Mouse (Mus musculus): ENCODE results near the gene Kcnn1. TPM values are rescaled to one million over a fixed set of nuclear protein-coding genes. Genes with fewer than 3 reads are reported as not detected.
A peak's percentile ranks its signal among the peaks of the same experiment; 100 is the strongest.
"Not testable (repeated sequence)": the region's sequence is repeated elsewhere in the genome, so short reads cannot be mapped to it uniquely, and the experiment has no call there.

Gene Kcnn1
- total and polyA plus RNA-seq, 3 experiments = 12.6 to 21.5 (median 14.7) TPM

DNA sequence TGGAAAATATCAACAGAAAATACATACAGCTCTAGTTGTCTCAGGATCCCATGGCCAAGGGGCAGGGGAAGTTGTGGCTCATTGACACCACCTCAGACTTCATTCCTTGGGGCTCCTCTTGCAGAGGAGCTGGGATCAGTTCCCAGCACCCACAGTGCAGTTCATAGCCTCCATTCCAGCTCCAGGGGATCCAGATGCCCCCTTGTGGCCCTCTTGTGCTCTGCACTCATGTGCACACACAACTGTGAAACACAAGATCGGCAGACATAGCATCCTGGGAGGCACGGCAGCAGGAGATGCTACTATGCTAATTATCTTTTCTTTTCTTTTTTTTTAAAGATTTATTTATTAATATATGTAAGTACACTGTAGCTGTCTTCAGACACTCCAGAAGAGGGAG is 36.0 kb downstream of the Kcnn1 start:
- TF ChIP-seq CTCF (IDR thresholded peaks at IDR 0.05) (peak; percentile 40), POLR2A (IDR thresholded peaks at IDR 0.05; ENCODE audit: insufficient read depth, low read depth, low read length) (no peak)
- H3K79me2 ChIP-seq (replicated peaks; ENCODE audit: control insufficient read depth, insufficient read depth, low read length) = no peaks in the 10 kb centered on the region
- intact Hi-C loops (cut with DNase I) = no loop called here
- H3K4me3 ChIP-seq = no peak overlapping the region
- H3K27ac ChIP-seq = no peak overlapping the region
- no peak for DNase-seq
- no peaks in the 10 kb centered on the region for H3K4me1 ChIP-seq (ENCODE audit: control insufficient read depth, insufficient read depth, low read length)
- no peaks in the 10 kb centered on the region for H3K36me3 ChIP-seq (ENCODE audit: control insufficient read depth, insufficient read depth, low read length)
- no peaks in the 10 kb centered on the region for H3K27me3 ChIP-seq (ENCODE audit: control insufficient read depth, insufficient read depth, low read length)
- WGBS = 96% methylated on average over 2 of the region's 2 CpGs
- H3K9ac ChIP-seq (ENCODE audit: low read depth, low read length) = no peak overlapping the region

DNA sequence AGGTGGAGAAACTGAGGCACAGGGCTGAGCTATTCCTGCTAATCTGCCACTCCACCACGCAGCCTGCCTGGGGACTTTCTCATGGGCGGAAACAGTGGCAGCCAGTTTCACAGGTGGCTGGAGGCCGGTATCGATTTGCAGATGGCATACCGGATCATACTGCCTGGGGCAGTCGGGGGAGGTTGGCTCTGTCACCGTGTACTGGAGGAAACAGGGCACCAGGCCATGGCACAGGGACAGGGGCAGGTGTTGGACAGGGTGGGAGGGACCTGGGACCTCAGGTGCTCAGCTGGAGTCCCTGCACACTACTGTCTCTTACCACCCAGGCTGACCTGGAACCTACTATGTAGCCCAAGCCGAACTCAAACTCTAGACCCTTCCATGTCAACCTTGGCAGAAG is 37.2 kb downstream of the Kcnn1 start:
- no peak for DNase-seq
- no peak overlapping the region for H3K9ac ChIP-seq (ENCODE audit: low read depth, low read length)
- H3K27ac ChIP-seq = no peak overlapping the region
- intact Hi-C loops (cut with DNase I) = no loop called here
- no peaks in the 10 kb centered on the region for H3K4me1 ChIP-seq (ENCODE audit: control insufficient read depth, insufficient read depth, low read length)
- WGBS = 81% methylated on average over 8 of the region's 8 CpGs
- H3K36me3 ChIP-seq (ENCODE audit: control insufficient read depth, insufficient read depth, low read length) = no peaks in the 10 kb centered on the region
- TF ChIP-seq EP300 (IDR thresholded peaks at IDR 0.05; ENCODE audit: insufficient read depth, low read depth, low read length) (no peak), POLR2A (IDR thresholded peaks at IDR 0.05; ENCODE audit: insufficient read depth, low read depth, low read length) (no peak), CTCF (IDR thresholded peaks at IDR 0.05) (no peak)
- H3K79me2 ChIP-seq (replicated peaks; ENCODE audit: control insufficient read depth, insufficient read depth, low read length) = no peaks in the 10 kb centered on the region
- no peak overlapping the region for H3K4me3 ChIP-seq
- no peaks in the 10 kb centered on the region for H3K27me3 ChIP-seq (ENCODE audit: control insufficient read depth, insufficient read depth, low read length)

DNA sequence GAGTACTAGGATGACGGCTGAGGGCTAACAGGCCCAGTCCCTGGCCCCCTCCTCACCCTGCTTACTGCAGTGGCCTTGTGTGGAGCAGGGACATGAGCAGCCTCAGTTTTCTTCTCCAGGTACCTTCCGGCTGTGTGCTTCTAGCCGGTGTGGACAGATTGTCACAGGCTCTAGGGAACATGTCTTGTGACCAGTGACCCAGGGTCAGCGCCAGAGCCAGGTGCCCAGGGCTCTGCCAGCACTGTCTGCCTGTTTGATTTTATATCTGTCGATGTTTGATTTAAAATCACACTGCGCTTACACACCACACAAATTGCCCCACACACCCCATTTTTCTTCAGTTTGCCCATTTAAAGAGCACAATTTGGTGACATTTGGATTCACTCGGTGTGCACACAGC is 39.3 kb downstream of the Kcnn1 start:
- Histone ChIP-seq H3K79me2 (replicated peaks; ENCODE audit: control insufficient read depth, insufficient read depth, low read length) (no peaks in the 10 kb centered on the region), H3K9ac (ENCODE audit: low read depth, low read length) (no peak overlapping the region), H3K27me3 (ENCODE audit: control insufficient read depth, insufficient read depth, low read length) (no peaks in the 10 kb centered on the region), H3K27ac (no peak overlapping the region), H3K4me3 (no peak overlapping the region), H3K4me1 (ENCODE audit: control insufficient read depth, insufficient read depth, low read length) (no peaks in the 10 kb centered on the region), H3K36me3 (ENCODE audit: control insufficient read depth, insufficient read depth, low read length) (no peaks in the 10 kb centered on the region)
- DNase-seq = no peak
- TF ChIP-seq CTCF (IDR thresholded peaks at IDR 0.05) = no peak
- TF ChIP-seq POLR2A (IDR thresholded peaks at IDR 0.05; ENCODE audit: insufficient read depth, low read depth, low read length) = no peak
- no peak for TF ChIP-seq EP300 (IDR thresholded peaks at IDR 0.05; ENCODE audit: insufficient read depth, low read depth, low read length)
- intact Hi-C loops (cut with DNase I) = no loop called here
- 87% methylated on average over 7 of the region's 7 CpGs for WGBS

DNA sequence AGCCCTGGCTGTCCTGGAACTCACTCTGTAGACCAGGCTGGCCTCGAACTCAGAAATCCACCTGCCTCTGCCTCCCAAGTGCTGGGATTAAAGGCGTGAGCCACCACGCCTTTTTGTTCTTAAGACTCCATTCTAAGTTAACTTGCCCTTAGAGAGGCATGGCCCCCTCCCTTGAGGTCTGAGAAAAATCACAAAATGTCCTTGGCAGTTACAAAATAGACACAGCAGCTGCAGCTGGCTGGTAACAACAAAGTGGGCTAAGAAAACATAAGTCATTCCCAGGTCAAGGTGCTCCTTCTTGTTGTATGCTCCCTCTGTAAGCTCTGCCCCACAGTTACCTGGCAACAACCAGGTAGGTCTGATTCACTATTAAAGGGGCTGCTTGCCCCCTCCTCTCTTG is 40.5 kb downstream of the Kcnn1 start:
- DNase-seq = not testable (repeated sequence)

DNA sequence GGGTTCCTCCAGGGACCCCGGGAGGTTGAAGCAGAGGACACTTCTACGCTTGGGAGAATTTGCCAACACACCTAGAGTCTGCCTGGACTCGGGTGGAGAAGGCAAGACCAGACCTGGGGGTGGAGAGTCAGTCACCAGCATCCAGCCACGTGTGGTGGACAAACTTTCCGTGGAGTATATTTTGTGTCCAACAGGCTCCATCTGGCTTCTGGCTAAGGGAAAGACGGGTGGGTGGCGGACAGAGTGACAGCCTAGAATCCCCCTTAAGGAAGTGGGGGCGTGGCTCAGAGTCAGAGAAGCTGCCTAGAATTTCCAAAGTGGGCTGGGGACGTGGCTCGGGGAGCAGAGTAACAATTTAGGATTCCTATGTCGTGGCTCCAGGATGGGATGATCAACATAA is 41.1 kb downstream of the Kcnn1 start:
- Histone ChIP-seq H3K36me3 (ENCODE audit: control insufficient read depth, insufficient read depth, low read length) (no peaks in the 10 kb centered on the region), H3K4me1 (ENCODE audit: control insufficient read depth, insufficient read depth, low read length) (no peaks in the 10 kb centered on the region), H3K27ac (no peak overlapping the region), H3K9ac (ENCODE audit: low read depth, low read length) (no peak overlapping the region), H3K79me2 (replicated peaks; ENCODE audit: control insufficient read depth, insufficient read depth, low read length) (no peaks in the 10 kb centered on the region), H3K27me3 (ENCODE audit: control insufficient read depth, insufficient read depth, low read length) (no peaks in the 10 kb centered on the region; the same call in 1 of the 2 replicates), H3K4me3 (no peak overlapping the region)
- WGBS = 32% methylated on average over 11 of the region's 11 CpGs
- DNase-seq = no peak
- intact Hi-C loops (cut with DNase I) = loop anchor here (1.0 to 2.0 kb wide), 3 partner anchors 19 to 102 kb away; no protein-coding TSS in a partner anchor
- TF ChIP-seq POLR2A (IDR thresholded peaks at IDR 0.05; ENCODE audit: insufficient read depth, low read depth, low read length) (no peak), EP300 (IDR thresholded peaks at IDR 0.05; ENCODE audit: insufficient read depth, low read depth, low read length) (no peak), CTCF (IDR thresholded peaks at IDR 0.05) (no peak)

More for the DNA sequence above, 40.5 kb downstream of the Kcnn1 start:
- H3K9ac ChIP-seq (ENCODE audit: low read depth, low read length); H3K27me3 ChIP-seq (ENCODE audit: control insufficient read depth, insufficient read depth, low read length); H3K4me3 ChIP-seq; H3K79me2 ChIP-seq (replicated peaks; ENCODE audit: control insufficient read depth, insufficient read depth, low read length); H3K27ac ChIP-seq; H3K36me3 ChIP-seq (ENCODE audit: control insufficient read depth, insufficient read depth, low read length); H3K4me1 ChIP-seq (ENCODE audit: control insufficient read depth, insufficient read depth, low read length); intact Hi-C loops (cut with DNase I): not testable (repeated sequence)
- 84% methylated on average over 3 of the region's 3 CpGs for WGBS

DNA sequence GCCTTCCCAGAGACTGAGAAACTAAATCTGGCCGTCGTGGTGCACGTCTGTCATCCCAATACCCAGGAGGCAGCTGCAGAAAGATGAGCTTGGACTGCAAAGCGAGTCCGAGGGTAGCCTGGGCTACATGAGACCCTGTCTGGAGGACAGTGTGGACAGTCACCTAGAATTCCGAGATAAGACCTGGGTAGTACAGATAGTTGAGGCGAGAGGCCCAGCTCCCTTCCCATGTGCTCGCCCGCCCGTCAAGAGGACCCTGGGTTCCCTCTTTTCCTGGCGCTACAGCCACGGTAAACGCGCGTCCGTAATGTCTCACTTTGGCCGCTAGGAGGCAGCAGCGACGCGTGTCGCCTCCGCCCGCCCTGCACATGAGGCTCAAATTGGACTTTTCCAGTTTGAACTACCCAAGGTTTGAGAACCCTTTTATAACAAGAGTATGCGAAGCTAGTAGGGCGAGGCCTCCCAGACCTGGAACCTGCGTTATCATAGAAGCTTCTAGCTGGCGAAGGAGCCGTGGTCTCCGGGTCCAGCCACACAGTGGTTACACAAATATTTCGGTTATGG is 41.6 kb downstream of the Kcnn1 start:
- no peak overlapping the region for H3K4me3 ChIP-seq
- no peak overlapping the region for H3K27ac ChIP-seq
- no peaks in the 10 kb centered on the region for H3K4me1 ChIP-seq (ENCODE audit: control insufficient read depth, insufficient read depth, low read length)
- H3K27me3 ChIP-seq (ENCODE audit: control insufficient read depth, insufficient read depth, low read length) = peaks cover 5% of the 10 kb centered on the region
- intact Hi-C loops (cut with DNase I) = loop anchor here (1.0 to 2.0 kb wide), 3 partner anchors 20 to 101 kb away; no protein-coding TSS in a partner anchor
- 14% methylated on average over 30 of the region's 30 CpGs for WGBS
- DNase-seq = peak; percentile 77 to 84
- H3K36me3 ChIP-seq (ENCODE audit: control insufficient read depth, insufficient read depth, low read length) = no peaks in the 10 kb centered on the region
- H3K79me2 ChIP-seq (replicated peaks; ENCODE audit: control insufficient read depth, insufficient read depth, low read length) = no peaks in the 10 kb centered on the region
- no peak overlapping the region for H3K9ac ChIP-seq (ENCODE audit: low read depth, low read length)
- no peak; the same call in 1 of the 2 replicates for TF ChIP-seq CTCF (IDR thresholded peaks at IDR 0.05)
- TF ChIP-seq POLR2A (IDR thresholded peaks at IDR 0.05; ENCODE audit: insufficient read depth, low read depth, low read length) = no peak
- TF ChIP-seq EP300 (IDR thresholded peaks at IDR 0.05; ENCODE audit: insufficient read depth, low read depth, low read length) = peak; percentile 85
